Mouse (Mus musculus): ENCODE measurements around the gene 6430548M08Rik. TPM values are rescaled to one million over a fixed set of nuclear protein-coding genes. Genes with fewer than 3 reads are reported as not detected.
A peak's percentile ranks its signal among the peaks of the same experiment; 100 is the strongest.

6430548M08Rik gene
- polyA plus RNA-seq, 1 experiment from 2014 or later: 2.8 TPM

- DNase-seq (ENCODE audit: low spot score): peak; percentile 92
- under 1% methylated on average over 10 of the region's 10 CpGs for WGBS
- peaks cover 17% of the 10 kb centered on the region for H3K4me1 ChIP-seq (ENCODE audit: control insufficient read depth, insufficient read depth, low read length)
- H3K36me3 ChIP-seq (replicated peaks; ENCODE audit: control insufficient read depth, insufficient read depth, low read depth, low read length): no peaks in the 10 kb centered on the region
- no peak overlapping the region; the same call in 1 of the 2 replicates for H3K27ac ChIP-seq (replicated peaks; ENCODE audit: low read depth, low read length)
- H3K27me3 ChIP-seq (ENCODE audit: control insufficient read depth, insufficient read depth, low read length): peaks cover 7% of the 10 kb centered on the region
- H3K4me3 ChIP-seq (ENCODE audit: low read depth, low read length): no peak overlapping the region
- peak overlapping the region; percentile 28 for H3K9ac ChIP-seq (replicated peaks; ENCODE audit: low read length)
- ATAC-seq (replicated peaks; ENCODE audit: insufficient number of reproducible peaks, low FRiP score, low TSS enrichment, low read depth): peak; percentile 36
- H3K9me3 ChIP-seq (replicated peaks; ENCODE audit: control insufficient read depth, low read length): no peaks in the 10 kb centered on the region
- peak overlapping the region; percentile 34 for H3K4me2 ChIP-seq (ENCODE audit: low read depth, low read length)
Observed at GRCm38 (mm10) chr8:120179027-120179431, 65.1 kb downstream of the 6430548M08Rik start.

DNA sequence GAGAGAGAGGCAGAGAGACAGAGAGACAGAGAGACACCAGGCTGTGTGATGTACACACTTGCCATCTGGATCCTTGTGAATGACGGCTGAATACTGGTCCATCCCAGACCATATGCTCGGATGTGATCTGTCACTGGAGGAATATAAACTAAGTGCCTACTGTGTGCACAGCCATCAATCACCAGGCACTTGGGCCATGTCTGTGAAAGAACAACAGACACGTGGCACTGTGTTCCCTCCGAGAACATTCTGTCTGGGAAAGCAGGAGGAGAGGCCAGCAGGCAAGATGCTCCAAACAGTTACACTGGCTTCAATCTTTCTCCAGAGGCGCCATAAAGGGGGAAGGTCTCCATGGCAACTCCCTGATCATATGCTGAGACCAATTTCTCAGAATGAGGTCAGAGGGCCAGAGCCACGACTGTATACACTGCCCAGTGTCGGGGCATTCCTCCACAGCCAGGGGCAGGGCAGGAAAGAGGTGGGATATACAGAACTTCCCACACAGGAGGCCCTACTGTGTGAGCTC is 66.6 kb downstream of the 6430548M08Rik start:
- H3K4me1 ChIP-seq (ENCODE audit: control insufficient read depth, insufficient read depth, low read length): peaks cover 29% of the 10 kb centered on the region
- H3K4me2 ChIP-seq (ENCODE audit: low read depth, low read length): no peak overlapping the region
- no peaks in the 10 kb centered on the region for H3K36me3 ChIP-seq (replicated peaks; ENCODE audit: control insufficient read depth, insufficient read depth, low read depth, low read length)
- no peaks in the 10 kb centered on the region for H3K9me3 ChIP-seq (replicated peaks; ENCODE audit: control insufficient read depth, low read length)
- WGBS: 47% methylated on average over 7 of the region's 7 CpGs
- no peak overlapping the region for H3K4me3 ChIP-seq (ENCODE audit: low read depth, low read length)
- H3K27ac ChIP-seq (replicated peaks; ENCODE audit: low read depth, low read length): no peak overlapping the region
- no peak for ATAC-seq (replicated peaks; ENCODE audit: insufficient number of reproducible peaks, low FRiP score, low TSS enrichment, low read depth)
- H3K9ac ChIP-seq (replicated peaks; ENCODE audit: low read length): no peak overlapping the region
- peaks cover 2% of the 10 kb centered on the region; the same call in 1 of the 2 replicates for H3K27me3 ChIP-seq (ENCODE audit: control insufficient read depth, insufficient read depth, low read length)
- DNase-seq (ENCODE audit: low spot score): peak; percentile 34

- no peak overlapping the region for H3K4me3 ChIP-seq (ENCODE audit: low read depth, low read length)
- ATAC-seq (replicated peaks; ENCODE audit: insufficient number of reproducible peaks, low FRiP score, low TSS enrichment, low read depth) (no peak), DNase-seq (ENCODE audit: low spot score) (no peak)
- H3K27ac ChIP-seq (replicated peaks; ENCODE audit: low read depth, low read length): no peak overlapping the region
- WGBS: 84% methylated on average over 5 of the region's 5 CpGs
- H3K4me1 ChIP-seq (ENCODE audit: control insufficient read depth, insufficient read depth, low read length): peaks cover 30% of the 10 kb centered on the region
- no peak overlapping the region for H3K4me2 ChIP-seq (ENCODE audit: low read depth, low read length)
- no peaks in the 10 kb centered on the region for H3K9me3 ChIP-seq (replicated peaks; ENCODE audit: control insufficient read depth, low read length)
- no peak overlapping the region for H3K9ac ChIP-seq (replicated peaks; ENCODE audit: low read length)
- no peaks in the 10 kb centered on the region for H3K36me3 ChIP-seq (replicated peaks; ENCODE audit: control insufficient read depth, insufficient read depth, low read depth, low read length)
- H3K27me3 ChIP-seq (ENCODE audit: control insufficient read depth, insufficient read depth, low read length): peaks cover 2% of the 10 kb centered on the region; the same call in 1 of the 2 replicates
Observed at GRCm38 (mm10) chr8:120181274-120181673, 67.3 kb downstream of the 6430548M08Rik start.

DNA sequence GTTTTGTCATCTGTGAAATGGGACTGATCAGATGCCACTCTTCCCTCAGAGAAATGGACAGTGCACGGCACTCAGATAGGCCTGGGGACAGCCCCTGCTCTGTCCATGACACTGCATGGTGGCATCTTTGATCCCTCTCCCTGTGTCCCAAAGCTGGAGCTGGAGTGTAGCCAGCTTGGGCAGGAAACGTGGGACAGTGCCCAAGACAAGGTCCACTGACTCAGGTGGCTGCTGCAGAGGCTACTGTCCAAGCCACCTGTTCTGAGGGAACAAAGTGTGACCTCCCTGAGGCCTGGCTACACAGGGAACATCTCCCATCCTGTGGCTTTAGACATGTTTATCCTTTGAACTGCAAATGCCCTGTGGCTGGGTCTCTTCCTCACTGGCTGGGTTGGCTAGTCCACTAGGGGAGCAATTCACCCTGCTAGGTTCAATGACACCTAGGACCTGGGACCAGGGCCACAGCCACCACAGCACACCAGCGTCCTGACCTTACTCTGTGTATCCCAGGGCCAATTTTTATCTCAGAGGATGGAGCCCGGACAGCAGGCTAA is 68.0 kb downstream of the 6430548M08Rik start:
- Histone ChIP-seq H3K4me3 (ENCODE audit: low read depth, low read length) (no peak overlapping the region), H3K4me2 (ENCODE audit: low read depth, low read length) (no peak overlapping the region), H3K9ac (replicated peaks; ENCODE audit: low read length) (no peak overlapping the region), H3K36me3 (replicated peaks; ENCODE audit: control insufficient read depth, insufficient read depth, low read depth, low read length) (no peaks in the 10 kb centered on the region), H3K27me3 (ENCODE audit: control insufficient read depth, insufficient read depth, low read length) (no peaks in the 10 kb centered on the region; the same call in 1 of the 2 replicates), H3K4me1 (ENCODE audit: control insufficient read depth, insufficient read depth, low read length) (peaks cover 28% of the 10 kb centered on the region), H3K9me3 (replicated peaks; ENCODE audit: control insufficient read depth, low read length) (no peaks in the 10 kb centered on the region), H3K27ac (replicated peaks; ENCODE audit: low read depth, low read length) (no peak overlapping the region)
- DNase-seq (ENCODE audit: low spot score): no peak
- WGBS: 69% methylated on average over 4 of the region's 4 CpGs
- no peak for ATAC-seq (replicated peaks; ENCODE audit: insufficient number of reproducible peaks, low FRiP score, low TSS enrichment, low read depth)

DNA sequence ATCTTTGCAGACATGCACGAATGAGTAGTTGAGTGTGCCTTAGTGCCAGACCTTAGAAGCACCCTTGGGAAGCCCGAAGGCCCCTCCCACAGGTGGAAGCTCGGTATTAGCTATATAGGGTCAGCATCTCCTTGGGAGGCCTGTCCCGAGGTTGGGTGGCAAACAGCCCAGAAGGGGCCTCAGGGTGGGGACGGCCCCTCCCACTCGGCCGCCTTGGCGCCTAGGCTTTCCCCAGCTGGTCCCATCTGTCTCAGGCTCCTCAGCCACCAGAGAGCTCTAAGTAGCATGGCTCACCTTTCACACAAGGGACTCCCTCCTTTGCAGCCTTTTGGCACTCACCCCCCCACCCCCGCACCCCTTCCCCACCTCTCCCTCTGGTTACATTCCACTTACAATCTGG is 70.4 kb downstream of the 6430548M08Rik start:
- no peaks in the 10 kb centered on the region for H3K27me3 ChIP-seq (ENCODE audit: control insufficient read depth, insufficient read depth, low read length)
- peak; percentile 41 for DNase-seq (ENCODE audit: low spot score)
- H3K36me3 ChIP-seq (replicated peaks; ENCODE audit: control insufficient read depth, insufficient read depth, low read depth, low read length): no peaks in the 10 kb centered on the region
- H3K9ac ChIP-seq (replicated peaks; ENCODE audit: low read length): no peak overlapping the region
- H3K4me2 ChIP-seq (ENCODE audit: low read depth, low read length): no peak overlapping the region; the same call in 1 of the 2 replicates
- ATAC-seq (replicated peaks; ENCODE audit: insufficient number of reproducible peaks, low FRiP score, low TSS enrichment, low read depth): 0 out of 2 replicates have a peak, but pooled peaks have one; percentile 20
- peaks cover 18% of the 10 kb centered on the region for H3K4me1 ChIP-seq (ENCODE audit: control insufficient read depth, insufficient read depth, low read length)
- no peak overlapping the region for H3K4me3 ChIP-seq (ENCODE audit: low read depth, low read length)
- no peaks in the 10 kb centered on the region for H3K9me3 ChIP-seq (replicated peaks; ENCODE audit: control insufficient read depth, low read length)
- 48% methylated on average over 9 of the region's 9 CpGs for WGBS
- no peak overlapping the region; the same call in 1 of the 2 replicates for H3K27ac ChIP-seq (replicated peaks; ENCODE audit: low read depth, low read length)

GRCm38 (mm10) chr8:120184850-120185792 is 71.2 kb downstream of the 6430548M08Rik start:
- Histone ChIP-seq H3K36me3 (replicated peaks; ENCODE audit: control insufficient read depth, insufficient read depth, low read depth, low read length) (no peaks in the 10 kb centered on the region), H3K4me2 (ENCODE audit: low read depth, low read length) (peak overlapping the region; percentile 23), H3K27me3 (ENCODE audit: control insufficient read depth, insufficient read depth, low read length) (no peaks in the 10 kb centered on the region), H3K27ac (replicated peaks; ENCODE audit: low read depth, low read length) (peak overlapping the region; percentile 72), H3K9ac (replicated peaks; ENCODE audit: low read length) (peak overlapping the region; percentile 50), H3K4me1 (ENCODE audit: control insufficient read depth, insufficient read depth, low read length) (peaks cover 18% of the 10 kb centered on the region), H3K4me3 (ENCODE audit: low read depth, low read length) (no peak overlapping the region), H3K9me3 (replicated peaks; ENCODE audit: control insufficient read depth, low read length) (no peaks in the 10 kb centered on the region)
- peak; percentile 80 for DNase-seq (ENCODE audit: low spot score)
- 30% methylated on average over 17 of the region's 17 CpGs for WGBS
- 0 out of 2 replicates have a peak, but pooled peaks have one; percentile 20 for ATAC-seq (replicated peaks; ENCODE audit: insufficient number of reproducible peaks, low FRiP score, low TSS enrichment, low read depth)

DNA sequence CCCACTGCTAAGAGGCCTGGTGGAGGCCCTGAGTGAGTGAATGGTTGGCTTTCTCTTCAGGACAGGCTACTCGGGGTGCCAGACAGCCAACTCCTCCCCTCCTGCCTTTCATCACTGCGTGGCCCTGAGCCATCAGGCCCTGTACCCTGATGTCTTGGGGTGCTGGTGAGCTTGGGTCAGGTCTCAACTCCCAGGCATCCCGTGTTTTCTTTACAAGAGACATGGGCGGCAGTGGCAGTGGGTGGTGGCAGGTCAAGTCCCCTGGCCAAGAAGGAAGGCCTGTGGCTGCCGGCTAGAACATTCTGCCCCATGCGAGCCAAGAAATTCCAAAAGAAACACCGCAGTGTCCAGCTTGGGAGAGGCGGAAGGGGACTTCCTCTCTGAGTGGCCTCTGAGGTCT is 72.5 kb downstream of the 6430548M08Rik start:
- 65% methylated on average over 8 of the region's 8 CpGs for WGBS
- no peak overlapping the region for H3K27ac ChIP-seq (replicated peaks; ENCODE audit: low read depth, low read length)

More for the DNA sequence above, 72.5 kb downstream of the 6430548M08Rik start:
- no peaks in the 10 kb centered on the region for H3K27me3 ChIP-seq (ENCODE audit: control insufficient read depth, insufficient read depth, low read length)
- no peak overlapping the region for H3K4me2 ChIP-seq (ENCODE audit: low read depth, low read length)
- H3K36me3 ChIP-seq (replicated peaks; ENCODE audit: control insufficient read depth, insufficient read depth, low read depth, low read length): no peaks in the 10 kb centered on the region
- no peak overlapping the region for H3K4me3 ChIP-seq (ENCODE audit: low read depth, low read length)
- H3K9me3 ChIP-seq (replicated peaks; ENCODE audit: control insufficient read depth, low read length): no peaks in the 10 kb centered on the region
- DNase-seq (ENCODE audit: low spot score) (no peak), ATAC-seq (replicated peaks; ENCODE audit: insufficient number of reproducible peaks, low FRiP score, low TSS enrichment, low read depth) (no peak)
- no peak overlapping the region for H3K9ac ChIP-seq (replicated peaks; ENCODE audit: low read length)
- H3K4me1 ChIP-seq (ENCODE audit: control insufficient read depth, insufficient read depth, low read length): peaks cover 21% of the 10 kb centered on the region

All from embryonic facial prominence, embryonic 11.5 days (tissue).